Mouse (Mus musculus) heart, embryonic 14.5 days (tissue): Measurements from ENCODE around the gene Masp1. TPM values are rescaled to one million over a fixed set of nuclear protein-coding genes. Genes with fewer than 3 reads are reported as not detected.

Source experiments
- ATAC-seq: fragments of 200-750 bp; cut with Nextera tagmentation; 2 replicates; pipeline ENCODE4 v1.8.0; 2017; ENCODE audit warnings: low read depth, moderate TSS enrichment; ENCODE audit not compliant: insufficient number of reproducible peaks, insufficient read depth, low FRiP score
- H3K27ac ChIP-seq, 2 experiments: fragments of 200-500 bp in 1 of 2; fragments of 300-500 bp in 1 of 2; sonication (generic) in 1 of 2; replicated peaks in 1 of 2; 2 replicates each; pipeline ENCODE4 v1.5.1; 2012 to 2014; ENCODE audit warnings: low read depth in 2 of 2, low read length in 2 of 2, control low read depth in 1 of 2, mild to moderate bottlenecking in 1 of 2, mixed read lengths in 1 of 2; ENCODE audit not compliant: control insufficient read depth in 1 of 2, insufficient read depth in 1 of 2
- H3K27me3 ChIP-seq: fragments of 300-500 bp; sonication (generic); 2 replicates; pipeline ENCODE4 v1.6.1; 2014; ENCODE audit warnings: mild to moderate bottlenecking, low read length, control low read depth; ENCODE audit not compliant: control insufficient read depth, insufficient read depth
- H3K36me3 ChIP-seq: fragments of 300-500 bp; sonication (generic); 2 replicates; pipeline ENCODE4 v1.6.1; 2014; ENCODE audit warnings: mild to moderate bottlenecking, control low read depth, low read length, mixed read lengths; ENCODE audit not compliant: control insufficient read depth, insufficient read depth
- H3K4me1 ChIP-seq, 2 experiments: fragments of 200-500 bp in 1 of 2; fragments of 300-500 bp in 1 of 2; sonication (generic) in 1 of 2; 2 replicates each; pipeline ENCODE4 v1.6.1; 2012 to 2014; ENCODE audit warnings: low read length in 2 of 2, control low read depth in 1 of 2, mixed read lengths in 1 of 2; ENCODE audit not compliant: control insufficient read depth in 2 of 2, insufficient read depth in 2 of 2
- H3K4me2 ChIP-seq: fragments of 300-500 bp; sonication (generic); 2 replicates; pipeline ENCODE4 v1.6.1; 2014; ENCODE audit warnings: mild to moderate bottlenecking, low read length
- H3K4me3 ChIP-seq, 2 experiments: fragments of 200-500 bp in 1 of 2; fragments of 300-500 bp in 1 of 2; sonication (generic) in 1 of 2; 2 replicates each; pipeline ENCODE4 v1.5.1; 2012 to 2014; ENCODE audit warnings: low read length in 2 of 2, mild to moderate bottlenecking in 2 of 2, control low read depth in 1 of 2, low read depth in 1 of 2, moderate library complexity in 1 of 2; ENCODE audit not compliant: control insufficient read depth in 1 of 2, insufficient read depth in 1 of 2
- H3K9ac ChIP-seq: fragments of 300-500 bp; sonication (generic); 2 replicates; pipeline ENCODE4 v1.6.1; 2014; ENCODE audit warnings: mild to moderate bottlenecking, low read length
- H3K9me3 ChIP-seq: fragments of 300-500 bp; sonication (generic); 2 replicates; pipeline ENCODE4 v1.6.1; 2016; ENCODE audit warnings: low read length, control low read depth; ENCODE audit not compliant: control insufficient read depth
- WGBS: fragments of 180-500 bp; shearing (Covaris S2); extraction: QIAGEN DNeasy Blood & Tissue Kit; methylation state at CpG from one replicate; pipeline ENCODE4 v1.1.7; 2014; 5-methylcytosine and 5-hydroxymethylcytosine counted together
- polyA plus RNA-seq: library from polyadenylated mRNA; unstranded; fragments of >200 nt; fragmentation: Nextera tagmentation; extraction: Ambion mirVana; gene quantifications from 2 replicates; pipeline ENCODE4 v1.2.1, GENCODE M21; 2014

Gene Masp1
- polyA plus RNA-seq, 1 experiment from 2014 or later: 18.0 TPM

DNA sequence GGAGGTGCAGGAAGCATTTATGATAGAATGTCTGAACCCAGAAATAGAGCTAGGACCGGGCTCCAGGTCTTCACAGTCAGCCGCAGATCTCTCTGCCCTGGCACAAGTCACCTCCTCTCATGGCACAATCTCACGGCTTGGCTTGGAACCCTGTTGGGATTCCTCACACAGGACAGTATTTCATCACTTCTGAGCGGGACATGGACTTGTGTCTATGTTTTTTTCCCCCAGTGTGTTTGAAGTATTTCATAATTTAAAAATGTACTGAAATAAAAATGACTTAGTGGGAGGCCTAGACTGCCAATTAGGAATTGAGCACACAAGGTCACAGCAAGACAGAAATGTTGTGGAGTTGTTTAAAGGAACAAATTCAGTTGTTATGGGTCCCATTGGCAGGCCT lies 76.4 kb downstream of the Masp1 start:
- WGBS: 78% methylated on average over 4 of the region's 4 CpGs
- Histone ChIP-seq H3K27ac (no peak overlapping the region), H3K27me3 (no peaks in the 10 kb centered on the region), H3K36me3 (no peaks in the 10 kb centered on the region), H3K9ac (no peak overlapping the region), H3K9me3 (no peaks in the 10 kb centered on the region), H3K4me2 (no peak overlapping the region), H3K4me3 (no peak overlapping the region), H3K4me1 (no peaks in the 10 kb centered on the region)
- ATAC-seq: no peak

DNA sequence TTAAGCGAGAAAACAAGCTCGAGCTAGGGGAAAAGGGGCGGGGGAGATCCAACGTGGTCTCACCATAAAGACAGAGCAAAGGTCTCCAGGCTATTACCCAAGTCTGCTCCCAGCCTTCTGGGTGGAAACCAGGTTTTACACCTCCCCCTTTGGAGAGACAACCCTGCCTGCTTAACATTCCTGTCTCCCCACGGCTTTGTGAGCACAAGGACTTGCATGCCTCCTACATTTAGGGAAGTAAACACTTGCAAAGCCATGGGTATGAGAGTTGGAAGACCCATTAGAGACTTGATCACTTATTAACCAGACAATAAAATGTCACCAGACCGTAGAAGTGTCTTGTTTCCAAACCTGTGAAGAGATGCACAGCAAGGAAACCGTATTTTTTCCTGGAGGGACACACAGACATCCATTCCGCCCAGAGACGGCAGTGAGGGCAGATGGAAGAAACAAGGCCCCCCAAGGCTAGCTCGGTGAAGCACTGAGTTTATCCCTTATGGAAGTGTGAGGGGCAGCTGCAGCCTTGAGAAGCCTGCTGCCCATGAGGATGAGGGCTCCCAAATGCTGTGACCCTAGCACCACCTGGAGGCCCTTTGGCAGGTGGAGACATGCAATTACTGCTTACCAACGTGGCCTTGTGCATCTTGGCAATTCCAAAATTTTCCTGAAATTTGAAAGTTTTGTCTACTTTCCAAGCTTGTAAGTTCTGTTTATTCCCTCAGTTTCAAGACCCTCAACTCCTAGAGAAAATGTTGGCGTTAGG lies 83.0 kb downstream of the Masp1 start:
- no peak for ATAC-seq
- no peaks in the 10 kb centered on the region for H3K27me3 ChIP-seq
- H3K36me3 ChIP-seq: no peaks in the 10 kb centered on the region
- no peak overlapping the region for H3K4me3 ChIP-seq
- H3K27ac ChIP-seq: no peak overlapping the region
- no peaks in the 10 kb centered on the region for H3K9me3 ChIP-seq
- peaks cover 6% of the 10 kb centered on the region in 2 experiments; a peak in 3 of 4 replicates for H3K4me1 ChIP-seq
- H3K9ac ChIP-seq: no peak overlapping the region
- 64% methylated on average over 12 of the region's 12 CpGs for WGBS
- H3K4me2 ChIP-seq: no peak overlapping the region

DNA sequence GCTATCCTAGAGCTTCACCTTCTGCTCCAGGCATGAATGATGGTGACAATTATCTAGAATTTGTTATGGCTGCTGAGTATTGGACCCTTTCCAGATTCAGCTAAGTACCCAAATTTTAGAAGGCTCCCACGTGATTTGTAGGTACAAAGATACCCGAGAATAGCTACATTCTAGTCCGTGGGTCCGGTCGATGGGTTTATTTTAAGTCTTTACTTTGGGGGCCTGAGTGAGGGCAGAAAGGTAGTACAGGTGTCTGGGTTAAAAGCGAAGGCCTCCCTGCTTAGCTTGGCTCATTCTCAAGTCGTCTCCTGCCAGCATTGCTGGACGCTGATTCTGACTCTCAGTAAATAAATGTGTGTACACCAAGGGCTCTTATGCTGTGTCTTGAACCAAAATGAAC lies 90.6 kb downstream of the Masp1 start:
- 73% methylated on average over 8 of the region's 8 CpGs for WGBS
- Histone ChIP-seq H3K9me3 (no peaks in the 10 kb centered on the region), H3K36me3 (no peaks in the 10 kb centered on the region), H3K4me1 (no peaks in the 10 kb centered on the region), H3K27me3 (no peaks in the 10 kb centered on the region), H3K4me2 (no peak overlapping the region), H3K27ac (no peak overlapping the region), H3K9ac (no peak overlapping the region), H3K4me3 (no peak overlapping the region)
- no peak for ATAC-seq

DNA sequence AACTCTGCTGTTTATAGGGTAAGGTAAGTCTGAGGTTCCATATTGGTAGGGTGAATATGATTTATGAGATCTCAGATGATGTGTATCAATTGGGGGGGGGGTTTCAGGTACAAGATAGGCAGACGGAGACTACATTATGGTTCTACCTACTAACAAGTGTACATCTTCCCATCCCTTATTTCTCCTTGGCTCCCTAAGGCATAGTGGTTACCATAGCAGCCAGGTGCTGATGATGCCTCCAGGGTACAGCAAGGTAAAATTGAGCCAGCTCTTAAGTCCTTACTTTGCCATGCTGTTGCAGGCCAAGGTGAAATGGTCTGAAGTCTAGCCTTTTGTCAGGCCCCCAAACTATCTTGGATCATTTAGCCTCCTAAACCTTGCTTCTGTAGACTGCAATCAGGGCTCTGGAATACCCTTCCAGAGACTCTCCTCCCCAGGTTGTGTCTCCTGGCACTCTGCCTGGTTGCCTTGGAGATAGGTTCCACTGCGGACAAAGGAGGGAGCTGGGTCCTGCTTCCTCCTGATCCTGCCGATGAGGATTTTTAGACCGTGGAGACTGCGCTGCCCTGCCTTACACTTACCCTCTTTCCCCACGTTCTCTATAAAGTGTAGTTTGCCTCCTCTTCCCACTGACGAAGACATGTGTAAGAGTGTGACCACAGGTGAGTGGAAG lies 91.8 kb downstream of the Masp1 start, which contains the start of gene Rtp1:
Gene Rtp1 (plus strand): TSS at position 487 of the 673 bp plus-strand sequence.
- no peaks in the 10 kb centered on the region for H3K36me3 ChIP-seq
- WGBS: 63% methylated on average over 7 of the region's 7 CpGs
- no peaks in the 10 kb centered on the region for H3K27me3 ChIP-seq
- ATAC-seq: no peak
- H3K9me3 ChIP-seq: no peaks in the 10 kb centered on the region
- H3K4me2 ChIP-seq: no peak within 1 kb of the TSS
- H3K9ac ChIP-seq: no peak within 1 kb of the TSS
- H3K4me1 ChIP-seq: no peaks in the 10 kb centered on the region
- H3K27ac ChIP-seq: no peak within 1 kb of the TSS
- no peak within 1 kb of the TSS for H3K4me3 ChIP-seq

DNA sequence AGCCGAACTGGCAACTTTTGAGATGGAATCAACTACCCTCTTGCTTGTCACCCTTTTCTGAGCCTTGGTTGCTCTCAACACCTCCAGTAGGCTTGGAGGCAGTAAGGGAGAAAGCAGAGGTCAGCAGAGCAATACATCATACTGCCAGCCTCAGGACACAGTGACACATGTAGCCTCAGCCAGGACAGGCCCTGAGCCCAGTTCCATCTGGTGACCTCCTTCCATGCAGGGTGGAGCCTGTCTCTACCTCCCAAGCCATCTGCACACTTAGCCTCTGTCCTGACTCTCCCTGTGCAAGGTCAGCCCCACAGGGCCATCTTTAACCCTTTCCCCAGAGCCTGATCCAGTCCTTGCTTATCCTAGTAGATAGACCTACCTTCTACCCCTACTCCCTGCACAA lies 92.9 kb downstream of the Masp1 start:
- Histone ChIP-seq H3K4me2 (no peak overlapping the region), H3K9ac (no peak overlapping the region), H3K36me3 (no peaks in the 10 kb centered on the region), H3K27ac (no peak overlapping the region), H3K27me3 (no peaks in the 10 kb centered on the region), H3K9me3 (no peaks in the 10 kb centered on the region), H3K4me3 (no peak overlapping the region), H3K4me1 (no peaks in the 10 kb centered on the region)
- ATAC-seq: no peak
- WGBS: 67% methylated on average over 1 of the region's 1 CpGs

DNA sequence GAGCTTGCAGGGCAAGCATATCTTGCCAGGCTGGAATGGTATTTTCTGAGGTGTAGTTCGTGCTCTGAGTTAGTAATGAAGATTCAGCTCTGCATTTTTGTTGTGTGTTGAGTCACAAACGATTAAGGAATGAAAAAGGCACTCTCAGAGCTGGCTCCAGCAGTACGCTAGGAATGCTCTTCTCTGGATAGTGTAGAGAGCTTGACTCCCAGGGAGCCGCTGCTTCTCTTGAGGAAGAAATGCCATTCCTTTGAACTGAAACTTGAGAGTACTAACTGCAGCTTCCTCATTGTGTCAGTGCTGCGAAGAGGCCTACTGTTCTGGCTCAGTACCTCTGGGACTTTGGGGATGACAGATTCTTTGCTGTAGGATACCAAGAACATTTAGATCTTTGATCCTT lies 96.8 kb downstream of the Masp1 start:
- H3K4me2 ChIP-seq: no peak overlapping the region

DNA sequence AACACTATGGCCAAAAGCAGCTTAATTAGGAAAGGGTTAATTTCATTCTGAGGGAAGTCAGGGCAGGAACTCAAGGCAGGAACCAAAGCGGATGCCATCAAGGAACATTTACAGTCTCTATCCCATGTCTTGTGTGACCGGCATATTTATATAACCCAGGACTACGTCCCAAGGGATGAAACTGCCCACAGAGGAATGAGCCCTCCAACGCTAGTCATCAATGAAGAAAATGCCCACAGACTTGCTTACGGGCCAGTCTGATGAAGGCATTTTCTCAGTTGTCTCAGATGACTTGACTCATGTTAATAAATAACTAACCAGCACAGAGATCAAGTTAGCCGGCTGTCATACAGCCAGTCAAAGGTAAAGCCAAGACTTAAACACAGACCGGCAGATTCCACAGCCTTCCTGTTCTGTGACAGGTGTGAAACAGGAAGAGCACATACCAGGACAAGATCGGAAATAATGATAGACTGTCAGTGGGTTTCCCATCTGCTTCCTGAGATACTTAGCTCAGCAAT lies 101.0 kb downstream of the Masp1 start:
- Histone ChIP-seq H3K4me2 (no peak overlapping the region), H3K4me1 (peaks cover 7 to 8% of the 10 kb centered on the region in 2 experiments; a peak in 3 of 4 replicates), H3K9ac (no peak overlapping the region), H3K27ac (no peak overlapping the region), H3K9me3 (no peaks in the 10 kb centered on the region), H3K27me3 (no peaks in the 10 kb centered on the region), H3K4me3 (no peak overlapping the region), H3K36me3 (no peaks in the 10 kb centered on the region)
- 81% methylated on average over 8 of the region's 8 CpGs for WGBS
- ATAC-seq: no peak

More for the DNA sequence above, 96.8 kb downstream of the Masp1 start:
- H3K9me3 ChIP-seq: no peaks in the 10 kb centered on the region
- WGBS: 50% methylated on average over 5 of the region's 5 CpGs
- ATAC-seq: no peak
- H3K4me1 ChIP-seq: no peaks in the 10 kb centered on the region
- H3K9ac ChIP-seq: no peak overlapping the region
- H3K27me3 ChIP-seq: no peaks in the 10 kb centered on the region
- no peaks in the 10 kb centered on the region for H3K36me3 ChIP-seq
- no peak overlapping the region for H3K4me3 ChIP-seq
- no peak overlapping the region for H3K27ac ChIP-seq
